Mouse (Mus musculus) cortical plate, adult 2 months (tissue): Measurements from ENCODE around the gene Btnl10.

Experiments used
- CTCF ChIP-seq: fragments of 200-500 bp; IDR thresholded peaks from 2 replicates; pipeline ENCODE4 v1.5.1; 2011; ENCODE audit warnings: mild to moderate bottlenecking, control low read depth, low read length; ENCODE audit not compliant: insufficient read depth; ENCODE audit errors: extremely low read depth
- POLR2A ChIP-seq: fragments of 200-500 bp; IDR thresholded peaks from 2 replicates; pipeline ENCODE4 v1.6.1; 2011; ENCODE audit warnings: mild to moderate bottlenecking, low read length, control low read depth; ENCODE audit not compliant: insufficient read depth; ENCODE audit errors: extremely low read depth

DNA sequence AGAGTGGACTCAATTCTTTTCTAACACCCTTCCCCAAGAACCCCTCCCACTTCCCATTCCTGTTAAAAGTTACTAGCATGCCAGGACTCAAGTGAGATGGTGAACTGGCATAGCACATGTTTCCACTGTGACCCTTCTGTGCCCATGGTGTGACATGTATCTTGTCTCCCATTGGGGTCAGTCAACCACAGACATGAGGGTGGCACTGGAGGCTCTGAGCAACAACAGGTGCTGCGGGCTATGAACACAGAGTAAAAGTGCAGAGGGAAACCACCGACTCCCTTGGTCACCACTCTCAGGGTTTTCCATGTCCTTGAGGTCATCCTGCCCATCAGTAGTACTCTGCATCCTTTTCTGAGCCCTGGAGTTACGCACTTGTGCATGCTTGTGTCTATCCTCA lies 54.1 kb downstream of the Btnl10 start:
- TF ChIP-seq CTCF (no peak), POLR2A (no peak)
